Mouse (Mus musculus) testis, adult 2 months (tissue): ENCODE results near the gene Ano9.

Experiments used
- CTCF ChIP-seq: fragments of 200-500 bp; IDR thresholded peaks from 2 replicates; pipeline ENCODE4 v1.5.1; 2012; ENCODE audit warnings: low read depth, mild to moderate bottlenecking, inconsistent platforms, low read length, moderate library complexity; ENCODE audit not compliant: control insufficient read depth, insufficient read depth, insufficient replicate concordance
- POLR2A ChIP-seq: fragments of 200-500 bp; IDR thresholded peaks from 2 replicates; pipeline ENCODE4 v1.6.1; 2012; ENCODE audit warnings: low read depth, mild to moderate bottlenecking, inconsistent platforms, low read length, moderate library complexity; ENCODE audit not compliant: control insufficient read depth

DNA sequence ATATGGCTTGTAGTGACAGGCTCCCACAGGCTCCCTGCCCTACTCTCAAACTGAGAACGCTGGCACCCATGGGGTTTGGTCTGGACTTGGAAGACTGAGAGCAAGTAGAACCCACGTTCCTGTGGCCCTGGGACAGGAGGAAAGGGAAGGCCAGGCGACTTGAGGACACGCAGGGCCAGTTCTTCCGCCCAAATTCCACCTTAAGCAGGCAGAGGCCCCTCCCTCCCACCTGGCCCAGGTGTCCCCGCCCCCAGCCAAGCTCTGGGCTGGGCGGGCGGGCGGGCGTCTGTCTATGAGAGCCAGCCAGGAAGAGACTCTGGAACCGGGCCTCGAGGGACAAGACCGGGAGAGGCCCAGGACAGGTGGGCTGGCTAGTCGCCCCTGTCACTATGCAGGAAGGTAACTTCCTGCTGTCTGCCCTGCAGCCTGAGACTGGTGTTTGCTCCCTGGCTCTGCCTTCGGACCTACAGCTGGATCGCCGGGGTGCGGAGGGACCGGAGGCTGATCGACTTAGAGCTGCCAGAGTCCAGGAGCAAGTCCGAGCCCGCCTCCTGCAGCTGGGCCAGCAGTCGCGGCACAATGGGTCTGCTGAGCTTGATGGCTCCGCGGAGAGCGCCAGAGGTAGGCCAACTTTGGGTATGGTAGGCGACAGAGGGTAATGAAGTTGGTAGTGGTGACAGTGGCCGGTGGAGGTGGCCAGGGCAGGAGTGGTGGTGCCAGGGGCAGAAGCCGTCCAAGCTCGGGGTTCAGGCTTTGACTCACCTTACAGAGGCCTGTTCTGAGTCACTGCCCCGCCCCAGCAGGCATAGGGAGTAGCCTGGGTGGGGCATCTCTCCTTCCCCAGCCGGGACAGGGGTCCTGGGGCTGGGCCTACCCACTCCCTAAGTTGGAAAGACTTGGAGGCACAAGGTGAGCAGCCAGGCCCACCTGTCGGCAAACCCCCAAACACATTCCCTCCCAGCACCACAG, 37.8 kb downstream of the Ano9 start:
- TF ChIP-seq CTCF (no peak), POLR2A (no peak)
